Mouse (Mus musculus): ENCODE data around the gene Mettl7b. TPM values are rescaled to one million over a fixed set of nuclear protein-coding genes. Genes with fewer than 3 reads are reported as not detected.

The Mettl7b gene
- polyA plus RNA-seq, 1 experiment from 2014 or later = 0.32 TPM

- Histone ChIP-seq H3K4me1 (peaks cover 2% of the 10 kb centered on the region; the same call in 1 of the 2 replicates), H3K9ac (no peak overlapping the region), H3K4me3 (no peak overlapping the region), H3K9me3 (no peaks in the 10 kb centered on the region), H3K4me2 (no peak overlapping the region), H3K27me3 (no peaks in the 10 kb centered on the region), H3K36me3 (no peaks in the 10 kb centered on the region), H3K27ac (no peak overlapping the region)
- 69% methylated on average over 3 of the region's 3 CpGs for WGBS
- ATAC-seq (ENCODE audit: insufficient number of reproducible peaks, low FRiP score, low TSS enrichment, low read depth) = no peak
These were observed 15.6 kb upstream of the Mettl7b start for GRCm38 (mm10) chr10:128976395-128976794.

- Histone ChIP-seq H3K27ac (no peak overlapping the region), H3K4me2 (no peak overlapping the region), H3K4me1 (peaks cover 2% of the 10 kb centered on the region; the same call in 1 of the 2 replicates), H3K4me3 (no peak overlapping the region), H3K9me3 (no peaks in the 10 kb centered on the region), H3K36me3 (no peaks in the 10 kb centered on the region), H3K27me3 (no peaks in the 10 kb centered on the region), H3K9ac (no peak overlapping the region)
- WGBS = 76% methylated on average over 4 of the region's 4 CpGs
- no peak for ATAC-seq (ENCODE audit: insufficient number of reproducible peaks, low FRiP score, low TSS enrichment, low read depth)
These were observed 12.1 kb upstream of the Mettl7b start for GRCm38 (mm10) chr10:128972841-128973240.

GRCm38 (mm10) chr10:128970740-128971250, 10.0 kb upstream of the Mettl7b start:
- H3K4me2 ChIP-seq = no peak overlapping the region
- H3K4me3 ChIP-seq = no peak overlapping the region
- H3K36me3 ChIP-seq = no peaks in the 10 kb centered on the region
- no peak overlapping the region for H3K9ac ChIP-seq
- WGBS = 38% methylated on average over 1 of the region's 1 CpGs
- H3K27ac ChIP-seq = no peak overlapping the region
- H3K9me3 ChIP-seq = no peaks in the 10 kb centered on the region
- H3K4me1 ChIP-seq = no peaks in the 10 kb centered on the region
- no peak for ATAC-seq (ENCODE audit: insufficient number of reproducible peaks, low FRiP score, low TSS enrichment, low read depth)
- H3K27me3 ChIP-seq = no peaks in the 10 kb centered on the region

- 28% methylated on average over 1 of the region's 1 CpGs for whole genome bisulfite sequencing
- Histone ChIP-seq H3K9me3 (no peaks in the 10 kb centered on the region), H3K4me2 (no peak overlapping the region), H3K4me3 (no peak overlapping the region), H3K27me3 (no peaks in the 10 kb centered on the region), H3K27ac (no peak overlapping the region), H3K4me1 (no peaks in the 10 kb centered on the region), H3K9ac (no peak overlapping the region), H3K36me3 (no peaks in the 10 kb centered on the region)
- ATAC-seq (ENCODE audit: insufficient number of reproducible peaks, low FRiP score, low TSS enrichment, low read depth) = no peak
These were observed 7.6 kb upstream of the Mettl7b start for GRCm38 (mm10) chr10:128968341-128968749.

- WGBS = 69% methylated on average over 6 of the region's 6 CpGs
- Histone ChIP-seq H3K9ac (no peak overlapping the region), H3K36me3 (no peaks in the 10 kb centered on the region), H3K4me1 (no peaks in the 10 kb centered on the region), H3K27me3 (no peaks in the 10 kb centered on the region), H3K9me3 (no peaks in the 10 kb centered on the region), H3K4me2 (no peak overlapping the region), H3K4me3 (no peak overlapping the region), H3K27ac (no peak overlapping the region)
- no peak for ATAC-seq (ENCODE audit: insufficient number of reproducible peaks, low FRiP score, low TSS enrichment, low read depth)
These were observed 5.1 kb upstream of the Mettl7b start for GRCm38 (mm10) chr10:128965871-128966270.

GRCm38 (mm10) chr10:128964961-128965360, 4.2 kb upstream of the Mettl7b start:
- Histone ChIP-seq H3K4me2 (no peak overlapping the region), H3K4me1 (0 out of 2 replicates have a peak, but pooled peaks cover 2% of the 10 kb centered on the region), H3K36me3 (no peaks in the 10 kb centered on the region), H3K27ac (no peak overlapping the region), H3K9ac (no peak overlapping the region), H3K4me3 (no peak overlapping the region), H3K27me3 (no peaks in the 10 kb centered on the region), H3K9me3 (no peaks in the 10 kb centered on the region)
- ATAC-seq (ENCODE audit: insufficient number of reproducible peaks, low FRiP score, low TSS enrichment, low read depth) = no peak
- 66% methylated on average over 2 of the region's 2 CpGs for WGBS

GRCm38 (mm10) chr10:128960142-128960541, 646 bp downstream of the Mettl7b start:
- Histone ChIP-seq H3K9me3 (no peaks in the 10 kb centered on the region), H3K9ac (no peak overlapping the region), H3K4me3 (no peak overlapping the region), H3K4me1 (0 out of 2 replicates have a peak, but pooled peaks cover 2% of the 10 kb centered on the region), H3K4me2 (no peak overlapping the region), H3K36me3 (no peaks in the 10 kb centered on the region), H3K27ac (no peak overlapping the region), H3K27me3 (no peaks in the 10 kb centered on the region)
- ATAC-seq (ENCODE audit: insufficient number of reproducible peaks, low FRiP score, low TSS enrichment, low read depth) = no peak
- 72% methylated on average over 4 of the region's 4 CpGs for WGBS

GRCm38 (mm10) chr10:128958340-128958739, 2.4 kb downstream of the Mettl7b start:
- no peaks in the 10 kb centered on the region for H3K36me3 ChIP-seq
- H3K27me3 ChIP-seq = no peaks in the 10 kb centered on the region
- H3K27ac ChIP-seq = no peak overlapping the region
- H3K4me2 ChIP-seq = no peak overlapping the region
- 75% methylated on average over 10 of the region's 10 CpGs for WGBS
- no peak overlapping the region for H3K9ac ChIP-seq
- H3K9me3 ChIP-seq = no peaks in the 10 kb centered on the region
- H3K4me1 ChIP-seq = 0 out of 2 replicates have a peak, but pooled peaks cover 2% of the 10 kb centered on the region
- no peak for ATAC-seq (ENCODE audit: insufficient number of reproducible peaks, low FRiP score, low TSS enrichment, low read depth)
- no peak overlapping the region for H3K4me3 ChIP-seq

- no peak overlapping the region for H3K4me3 ChIP-seq
- H3K4me1 ChIP-seq = no peaks in the 10 kb centered on the region
- WGBS = 55% methylated on average over 16 of the region's 16 CpGs
- no peak overlapping the region for H3K27ac ChIP-seq
- H3K4me2 ChIP-seq = no peak overlapping the region
- no peak overlapping the region for H3K9ac ChIP-seq
- H3K9me3 ChIP-seq = no peaks in the 10 kb centered on the region
- no peaks in the 10 kb centered on the region for H3K27me3 ChIP-seq
- H3K36me3 ChIP-seq = no peaks in the 10 kb centered on the region
- ATAC-seq (ENCODE audit: insufficient number of reproducible peaks, low FRiP score, low TSS enrichment, low read depth) = no peak
These were observed 10.4 kb downstream of the Mettl7b start for GRCm38 (mm10) chr10:128950208-128950887.

GRCm38 (mm10) chr10:128947496-128947895, 13.3 kb downstream of the Mettl7b start:
- no peaks in the 10 kb centered on the region for H3K9me3 ChIP-seq
- H3K4me3 ChIP-seq = no peak overlapping the region
- no peak for ATAC-seq (ENCODE audit: insufficient number of reproducible peaks, low FRiP score, low TSS enrichment, low read depth)
- no peaks in the 10 kb centered on the region for H3K27me3 ChIP-seq
- H3K9ac ChIP-seq = no peak overlapping the region
- H3K27ac ChIP-seq = no peak overlapping the region
- no peaks in the 10 kb centered on the region for H3K4me1 ChIP-seq
- 88% methylated on average over 4 of the region's 4 CpGs for WGBS
- H3K4me2 ChIP-seq = no peak overlapping the region
- H3K36me3 ChIP-seq = no peaks in the 10 kb centered on the region

- ATAC-seq (ENCODE audit: insufficient number of reproducible peaks, low FRiP score, low TSS enrichment, low read depth) = no peak
- H3K36me3 ChIP-seq = no peaks in the 10 kb centered on the region
- no peak overlapping the region for H3K4me2 ChIP-seq
- no peak overlapping the region for H3K27ac ChIP-seq
- no peaks in the 10 kb centered on the region for H3K27me3 ChIP-seq
- no peaks in the 10 kb centered on the region for H3K4me1 ChIP-seq
- no peak overlapping the region for H3K9ac ChIP-seq
- H3K9me3 ChIP-seq = no peaks in the 10 kb centered on the region
- 28% methylated on average over 3 of the region's 3 CpGs for WGBS
- no peak overlapping the region for H3K4me3 ChIP-seq
These were observed 15.1 kb downstream of the Mettl7b start for GRCm38 (mm10) chr10:128945675-128946074.

GRCm38 (mm10) chr10:128940475-128941061, 20.2 kb downstream of the Mettl7b start:
- ATAC-seq (ENCODE audit: insufficient number of reproducible peaks, low FRiP score, low TSS enrichment, low read depth) = no peak
- Histone ChIP-seq H3K4me3 (no peak overlapping the region), H3K27ac (no peak overlapping the region), H3K9me3 (no peaks in the 10 kb centered on the region), H3K36me3 (no peaks in the 10 kb centered on the region), H3K9ac (no peak overlapping the region), H3K4me1 (peaks cover 5% of the 10 kb centered on the region; the same call in 1 of the 2 replicates), H3K4me2 (no peak overlapping the region), H3K27me3 (peaks cover 11% of the 10 kb centered on the region; the same call in 1 of the 2 replicates)
- WGBS = 73% methylated on average over 10 of the region's 10 CpGs

Measured in limb, embryonic 15.5 days (tissue).